Mouse (Mus musculus): ENCODE results near the gene Zfp954. TPM values are rescaled to one million over a fixed set of nuclear protein-coding genes. Genes with fewer than 3 reads are reported as not detected.

The Zfp954 gene
- polyA plus RNA-seq, 1 experiment from 2014 or later, result 13.3 TPM

GRCm38 (mm10) chr7:7108501-7108900, 12.8 kb downstream of the Zfp954 start:
- Histone ChIP-seq H3K9me3 (ENCODE audit: control insufficient read depth, low read length) (0 out of 2 replicates have a peak, but pooled peaks cover 2% of the 10 kb centered on the region), H3K4me3 (ENCODE audit: low read depth, low read length) (no peak overlapping the region), H3K4me1 (replicated peaks; ENCODE audit: control insufficient read depth, insufficient read depth, low read length) (no peaks in the 10 kb centered on the region), H3K36me3 (ENCODE audit: control insufficient read depth, insufficient read depth, low read length) (no peaks in the 10 kb centered on the region), H3K9ac (ENCODE audit: low read length) (no peak overlapping the region), H3K27me3 (replicated peaks; ENCODE audit: control insufficient read depth, insufficient read depth, low read length) (no peaks in the 10 kb centered on the region), H3K27ac (ENCODE audit: low read depth) (no peak overlapping the region), H3K4me2 (ENCODE audit: low read length) (no peak overlapping the region)
- ATAC-seq (replicated peaks; ENCODE audit: low FRiP score, low TSS enrichment, low read depth), result no peak
- no peak for DNase-seq (ENCODE audit: low spot score)
- 89% methylated on average over 7 of the region's 7 CpGs for WGBS

Other genes starting within 250 kb of the Zfp954 start
- not detected in 2 replicates for gene Aurkc, start 126.2 kb downstream of the Zfp954 start, polyA plus RNA-seq (2014; fragmentation: Nextera tagmentation; extraction: Ambion mirVana)
- gene Zfp773, start 15.3 kb upstream of the Zfp954 start, polyA plus RNA-seq (2014; fragmentation: Nextera tagmentation; extraction: Ambion mirVana), result 2.0 and 2.1 TPM in 2 replicates
- gene Zfp418, start 49.8 kb upstream of the Zfp954 start, polyA plus RNA-seq (2014; fragmentation: Nextera tagmentation; extraction: Ambion mirVana), result 2.6 and 3.6 TPM in 2 replicates
- 7.5 and 7.7 TPM in 2 replicates for gene Zfp772, start 88.5 kb upstream of the Zfp954 start, polyA plus RNA-seq (2014; fragmentation: Nextera tagmentation; extraction: Ambion mirVana)
- gene Vmn2r29, start 125.8 kb upstream of the Zfp954 start, polyA plus RNA-seq (2014; fragmentation: Nextera tagmentation; extraction: Ambion mirVana), result 0.15 and 0.45 TPM in 2 replicates
- gene Gm45844, start 156.8 kb upstream of the Zfp954 start, polyA plus RNA-seq (2014; fragmentation: Nextera tagmentation; extraction: Ambion mirVana), result 3.0 and 3.2 TPM in 2 replicates
- 46.0 and 55.5 TPM in 2 replicates for gene Clcn4, start 179.4 kb upstream of the Zfp954 start, polyA plus RNA-seq (2014; fragmentation: Nextera tagmentation; extraction: Ambion mirVana)
- gene Vmn2r30, start 216.1 kb upstream of the Zfp954 start, polyA plus RNA-seq (2014; fragmentation: Nextera tagmentation; extraction: Ambion mirVana), result 0.03 TPM in 1 of 2 replicates, not detected in the other

All from intestine, embryonic 14.5 days (tissue).